Mouse (Mus musculus) hindlimb bud, embryonic 11.5 days (tissue): ENCODE measurements around the gene Immp2l.

ENCODE experiments used
- DNase-seq: peaks from one replicate; pipeline ENCODE4 v3.0.0-alpha.2; 2012; ENCODE audit warnings: low read depth, low spot score; ENCODE audit errors: extremely low spot score

The Immp2l gene

GRCm38 (mm10) chr12:41313391-41313790 is 289.5 kb downstream of the Immp2l start:
- no peak for DNase-seq

GRCm38 (mm10) chr12:41314811-41315461 is 291.0 kb downstream of the Immp2l start:
- no peak for DNase-seq

- no peak for DNase-seq
These were observed 292.0 kb downstream of the Immp2l start for GRCm38 (mm10) chr12:41315871-41316270.

GRCm38 (mm10) chr12:41316426-41316825 is 292.5 kb downstream of the Immp2l start:
- DNase-seq: no peak

- DNase-seq: no peak
These were observed 293.5 kb downstream of the Immp2l start for GRCm38 (mm10) chr12:41317431-41317830.

GRCm38 (mm10) chr12:41322018-41322417 is 298.1 kb downstream of the Immp2l start:
- no peak for DNase-seq

GRCm38 (mm10) chr12:41324418-41324817 is 300.5 kb downstream of the Immp2l start:
- DNase-seq: no peak

GRCm38 (mm10) chr12:41325756-41326155 is 301.9 kb downstream of the Immp2l start:
- no peak for DNase-seq

GRCm38 (mm10) chr12:41330988-41331671 is 307.2 kb downstream of the Immp2l start:
- no peak for DNase-seq

- DNase-seq: no peak
These were observed 321.7 kb downstream of the Immp2l start for GRCm38 (mm10) chr12:41345621-41346020.

GRCm38 (mm10) chr12:41347494-41347893 is 323.6 kb downstream of the Immp2l start:
- no peak for DNase-seq

- no peak for DNase-seq
These were observed 325.5 kb downstream of the Immp2l start for GRCm38 (mm10) chr12:41349386-41349785.

GRCm38 (mm10) chr12:41349814-41350213 is 325.9 kb downstream of the Immp2l start:
- DNase-seq: no peak

- DNase-seq: no peak
These were observed 327.4 kb downstream of the Immp2l start for GRCm38 (mm10) chr12:41351275-41351674.

GRCm38 (mm10) chr12:41354857-41355256 is 331.0 kb downstream of the Immp2l start:
- no peak for DNase-seq

- DNase-seq: no peak
These were observed 332.1 kb downstream of the Immp2l start for GRCm38 (mm10) chr12:41356040-41356439.

- no peak for DNase-seq
These were observed 362.8 kb downstream of the Immp2l start for GRCm38 (mm10) chr12:41386685-41387084.

GRCm38 (mm10) chr12:41394231-41394630 is 370.3 kb downstream of the Immp2l start:
- no peak for DNase-seq

GRCm38 (mm10) chr12:41401136-41401535 is 377.2 kb downstream of the Immp2l start:
- DNase-seq: no peak

- no peak for DNase-seq
These were observed 378.0 kb downstream of the Immp2l start for GRCm38 (mm10) chr12:41401923-41402322.

GRCm38 (mm10) chr12:41409431-41409830 is 385.5 kb downstream of the Immp2l start:
- DNase-seq: peak; percentile 33

- DNase-seq: no peak
These were observed 392.7 kb downstream of the Immp2l start for GRCm38 (mm10) chr12:41416635-41417034.

GRCm38 (mm10) chr12:41417099-41417498 is 393.2 kb downstream of the Immp2l start:
- no peak for DNase-seq
